Mouse (Mus musculus): Measurements from ENCODE around the gene Cst8. TPM values are rescaled to one million over a fixed set of nuclear protein-coding genes. Genes with fewer than 3 reads are reported as not detected.

Cst8 gene
- polyA plus RNA-seq, 1 experiment from 2014 or later = 1.5 TPM

DNA sequence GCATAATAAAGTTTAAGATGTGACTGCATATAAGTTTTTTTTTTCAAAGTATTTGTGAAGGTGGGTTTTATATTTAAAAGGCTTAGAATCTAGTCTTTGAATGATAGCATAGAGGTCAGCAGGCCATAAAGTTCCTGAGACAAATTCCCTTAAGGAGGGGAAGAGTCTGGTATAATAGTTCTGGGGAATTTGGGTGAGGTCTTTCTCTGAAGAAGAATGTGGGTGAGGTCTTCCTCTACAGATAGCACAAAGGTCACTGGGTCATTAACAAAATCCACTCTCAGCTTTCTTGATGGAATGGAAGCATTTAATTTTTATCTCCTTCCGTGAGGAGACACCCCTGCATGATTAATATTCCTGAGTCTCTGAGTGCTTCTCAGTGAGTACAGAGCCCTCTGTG lies 27.4 kb downstream of the Cst8 start:
- no peak for ATAC-seq (ENCODE audit: insufficient read depth, low FRiP score, low read depth)
- no peak overlapping the region for H3K9ac ChIP-seq
- H3K27me3 ChIP-seq (replicated peaks) = no peaks in the 10 kb centered on the region
- H3K4me2 ChIP-seq = no peak overlapping the region
- H3K4me3 ChIP-seq (replicated peaks) = no peak overlapping the region
- 19% methylated on average over 1 of the region's 1 CpGs for WGBS
- H3K27ac ChIP-seq = no peak overlapping the region
- no peaks in the 10 kb centered on the region for H3K9me3 ChIP-seq
- H3K36me3 ChIP-seq = no peaks in the 10 kb centered on the region
- H3K4me1 ChIP-seq = no peaks in the 10 kb centered on the region

DNA sequence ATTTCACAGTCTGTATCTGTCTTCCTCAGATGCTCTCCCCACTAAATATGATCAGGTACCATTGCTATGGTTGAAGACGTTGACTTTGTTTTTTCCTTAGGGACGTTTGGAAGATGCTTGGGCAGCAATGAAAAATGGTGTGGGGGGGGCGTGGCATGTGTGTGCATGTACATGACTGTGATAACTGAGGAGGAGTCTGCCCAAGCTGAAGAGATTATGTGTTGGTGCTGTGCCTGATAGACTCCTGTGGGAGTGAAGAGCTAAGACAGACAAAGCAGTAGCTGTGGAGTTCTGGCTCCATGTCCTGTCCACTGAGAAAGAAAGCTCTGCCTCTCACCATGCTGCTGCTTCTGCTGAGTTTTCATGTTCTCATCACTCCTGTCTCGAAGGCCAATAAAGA lies 36.3 kb downstream of the Cst8 start, which contains the start of gene Cst9:
Cst9 (plus strand) TSS at position 236 of the 400 bp plus-strand sequence.
- H3K36me3 ChIP-seq = no peaks in the 10 kb centered on the region
- no peak for ATAC-seq (ENCODE audit: insufficient read depth, low FRiP score, low read depth)
- 54% methylated on average over 4 of the region's 4 CpGs for WGBS
- H3K27ac ChIP-seq = no peak within 1 kb of the TSS
- no peaks in the 10 kb centered on the region for H3K9me3 ChIP-seq
- no peaks in the 10 kb centered on the region for H3K4me1 ChIP-seq
- H3K9ac ChIP-seq = no peak within 1 kb of the TSS
- no peak within 1 kb of the TSS for H3K4me2 ChIP-seq
- no peak within 1 kb of the TSS for H3K4me3 ChIP-seq (replicated peaks)
- H3K27me3 ChIP-seq (replicated peaks) = no peaks in the 10 kb centered on the region

GRCm38 (mm10) chr2:148838075-148838777 lies 39.6 kb downstream of the Cst8 start:
- Histone ChIP-seq H3K9ac (no peak overlapping the region), H3K27me3 (replicated peaks) (no peaks in the 10 kb centered on the region), H3K4me2 (no peak overlapping the region), H3K4me1 (no peaks in the 10 kb centered on the region), H3K9me3 (no peaks in the 10 kb centered on the region), H3K27ac (no peak overlapping the region), H3K36me3 (no peaks in the 10 kb centered on the region), H3K4me3 (replicated peaks) (no peak overlapping the region)
- no peak for ATAC-seq (ENCODE audit: insufficient read depth, low FRiP score, low read depth)
- WGBS = 80% methylated on average over 5 of the region's 5 CpGs

DNA sequence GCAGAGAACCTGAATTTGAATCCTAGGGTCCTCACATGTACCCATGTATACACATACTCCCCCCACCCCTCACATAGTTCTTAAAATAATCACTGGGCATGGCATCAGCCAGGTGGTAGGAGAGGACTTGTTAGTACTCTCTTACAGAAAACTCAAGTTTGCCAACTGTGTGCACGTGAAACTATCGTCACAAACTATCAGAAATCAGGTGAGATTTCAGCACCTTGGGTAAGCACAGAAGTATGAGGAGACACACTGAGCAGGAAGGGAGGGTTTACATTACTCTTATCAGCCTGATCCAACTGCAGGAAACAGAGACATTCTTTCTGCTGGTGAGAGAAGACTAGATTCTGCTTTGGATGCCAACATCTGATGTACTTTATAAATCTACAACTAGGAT lies 40.6 kb downstream of the Cst8 start:
- no peak overlapping the region for H3K27ac ChIP-seq
- no peak overlapping the region for H3K9ac ChIP-seq
- no peaks in the 10 kb centered on the region for H3K4me1 ChIP-seq
- no peak overlapping the region for H3K4me2 ChIP-seq
- no peaks in the 10 kb centered on the region for H3K27me3 ChIP-seq (replicated peaks)
- H3K9me3 ChIP-seq = no peaks in the 10 kb centered on the region
- ATAC-seq (ENCODE audit: insufficient read depth, low FRiP score, low read depth) = no peak
- 92% methylated on average over 2 of the region's 2 CpGs for WGBS
- no peaks in the 10 kb centered on the region for H3K36me3 ChIP-seq
- no peak overlapping the region for H3K4me3 ChIP-seq (replicated peaks)

DNA sequence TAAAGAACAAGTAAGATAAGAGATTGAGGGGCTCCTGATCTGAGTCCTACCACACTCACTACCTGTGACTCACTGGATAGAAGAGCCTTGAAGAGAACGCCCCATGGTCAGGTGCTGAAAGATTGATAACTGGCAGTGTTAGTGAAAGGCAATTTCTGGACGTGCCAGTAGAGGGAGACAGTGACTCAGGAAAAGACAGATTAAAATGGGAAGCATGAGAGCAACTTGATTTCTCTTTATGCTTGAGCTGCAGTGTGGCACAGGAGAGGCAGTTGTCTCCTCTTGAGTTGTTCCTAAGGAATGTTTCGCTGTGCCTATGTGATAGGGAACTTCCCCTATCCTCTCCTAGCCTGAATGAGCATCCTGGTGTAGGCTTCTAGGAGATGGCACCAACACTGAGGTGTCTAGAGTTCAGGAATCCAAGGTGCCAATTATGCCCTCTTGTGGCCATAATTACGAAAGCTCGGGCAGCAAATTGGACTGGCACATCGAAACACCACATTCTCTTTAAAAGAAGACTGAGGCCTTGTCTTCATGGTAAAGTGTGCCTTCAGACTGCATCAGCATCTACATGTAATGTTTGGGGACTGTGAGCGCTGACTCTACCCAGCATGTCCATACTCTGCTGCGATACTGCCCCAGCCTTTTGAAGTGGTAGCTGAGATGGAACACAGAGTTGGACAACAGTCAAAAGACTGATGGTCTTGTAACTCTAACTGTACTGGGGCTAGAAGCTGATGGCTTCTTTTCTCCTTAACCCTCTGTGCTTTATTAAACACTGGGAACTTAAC lies 52.7 kb downstream of the Cst8 start:
- no peaks in the 10 kb centered on the region for H3K4me1 ChIP-seq
- no peak overlapping the region for H3K27ac ChIP-seq
- H3K27me3 ChIP-seq (replicated peaks) = no peaks in the 10 kb centered on the region
- H3K9me3 ChIP-seq = no peaks in the 10 kb centered on the region
- no peaks in the 10 kb centered on the region for H3K36me3 ChIP-seq
- no peak overlapping the region for H3K4me2 ChIP-seq
- H3K9ac ChIP-seq = no peak overlapping the region
- H3K4me3 ChIP-seq (replicated peaks) = no peak overlapping the region
- WGBS = 46% methylated on average over 8 of the region's 8 CpGs
- ATAC-seq (ENCODE audit: insufficient read depth, low FRiP score, low read depth) = no peak; the same call in 1 of the 2 replicates

Other genes starting within 250 kb of the Cst8 start
- gene Nxt1, start 126.2 kb upstream of the Cst8 start, polyA plus RNA-seq (2015; fragmentation: Nextera tagmentation; extraction: Ambion mirVana) = 78.8 and 88.8 TPM in 2 replicates
- 17.1 and 17.5 TPM in 2 replicates for gene Gzf1, start 117.8 kb upstream of the Cst8 start, polyA plus RNA-seq (2015; fragmentation: Nextera tagmentation; extraction: Ambion mirVana)
- 4.5 and 4.9 TPM in 2 replicates for gene Napb, start 66.3 kb upstream of the Cst8 start, polyA plus RNA-seq (2015; fragmentation: Nextera tagmentation; extraction: Ambion mirVana)
- not detected in 2 replicates for gene Cstl1, start 48.4 kb upstream of the Cst8 start, polyA plus RNA-seq (2015; fragmentation: Nextera tagmentation; extraction: Ambion mirVana)
- gene Cst11, start 27.3 kb upstream of the Cst8 start, polyA plus RNA-seq (2015; fragmentation: Nextera tagmentation; extraction: Ambion mirVana) = not detected in 2 replicates
- gene 8030411F24Rik, start 16.8 kb upstream of the Cst8 start, polyA plus RNA-seq (2015; fragmentation: Nextera tagmentation; extraction: Ambion mirVana) = not detected in 2 replicates
- gene Cst12, start 9.4 kb upstream of the Cst8 start, polyA plus RNA-seq (2015; fragmentation: Nextera tagmentation; extraction: Ambion mirVana) = not detected in 2 replicates
- not detected in 2 replicates for gene Cst13, start 21.3 kb downstream of the Cst8 start, polyA plus RNA-seq (2015; fragmentation: Nextera tagmentation; extraction: Ambion mirVana)
- gene Cst9, start 36.4 kb downstream of the Cst8 start, polyA plus RNA-seq (2015; fragmentation: Nextera tagmentation; extraction: Ambion mirVana) = not detected in 2 replicates
- not detected in 2 replicates for gene 9230104L09Rik, start 66.3 kb downstream of the Cst8 start, polyA plus RNA-seq (2015; fragmentation: Nextera tagmentation; extraction: Ambion mirVana)
- 456 and 486 TPM in 2 replicates for gene Cst3, start 76.9 kb downstream of the Cst8 start, polyA plus RNA-seq (2015; fragmentation: Nextera tagmentation; extraction: Ambion mirVana)
- not detected in 2 replicates for gene Gm1330, start 204.5 kb downstream of the Cst8 start, polyA plus RNA-seq (2015; fragmentation: Nextera tagmentation; extraction: Ambion mirVana)
- not detected in 2 replicates for gene Gm10750, start 218.5 kb downstream of the Cst8 start, polyA plus RNA-seq (2015; fragmentation: Nextera tagmentation; extraction: Ambion mirVana)